Mouse (Mus musculus) E14TG2a.4 (cell line): ENCODE measurements around the gene Vmn1r55.

Source experiments
- CTCF ChIP-seq: conservative IDR thresholded peaks from 2 replicates; pipeline ENCODE4 v1.5.1; 2014; ENCODE audit warnings: low read length
- NANOG ChIP-seq: IDR thresholded peaks from 2 replicates; pipeline ENCODE4 v1.6.1; 2014; ENCODE audit warnings: borderline replicate concordance, low read length, mixed read lengths
- POU5F1 ChIP-seq: IDR thresholded peaks from 2 replicates; pipeline ENCODE4 v1.6.1; 2014; ENCODE audit warnings: low read length, borderline replicate concordance

DNA sequence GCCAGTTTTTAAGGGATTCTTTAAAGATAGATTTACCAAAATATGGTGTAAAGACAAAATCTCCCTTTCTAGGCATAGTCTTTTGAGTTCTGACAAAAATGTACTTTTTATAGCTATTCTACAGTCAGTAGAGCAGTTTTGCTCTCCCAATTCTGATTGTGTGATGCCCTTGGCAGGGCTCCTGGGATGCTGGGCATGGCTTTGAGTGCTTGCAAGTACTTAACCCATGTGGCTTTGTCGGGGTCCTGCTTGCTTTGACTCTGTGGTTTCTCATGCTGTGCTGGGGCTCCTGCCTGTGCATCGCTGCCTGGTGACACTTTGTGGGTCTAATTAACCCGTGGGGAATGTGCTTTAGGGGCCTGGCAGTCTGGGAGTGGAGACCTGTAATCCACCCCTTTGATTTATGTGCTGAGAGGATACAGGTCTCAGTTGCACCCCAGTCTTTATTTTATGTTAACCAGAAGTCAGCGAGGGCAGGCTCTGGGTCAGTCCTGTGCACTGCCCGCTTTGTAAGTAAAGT lies 62.5 kb downstream of the Vmn1r55 start:
- TF ChIP-seq CTCF = no peak
- no peak for TF ChIP-seq POU5F1
- TF ChIP-seq NANOG = no peak
